Mouse (Mus musculus) monocyte, adult 5-6 weeks (primary cell): ENCODE measurements at regions not wholly inside any gene's neighbourhood (a gene's known extent, or its start where the extent isn't known, plus 50 kb on each side); places are given as distances from the start of the nearest gene placed in this dataset.

ENCODE experiments used
- ATAC-seq: fragments of 153-309, 156-312 bp; replicated peaks from 2 replicates; pipeline ENCODE4 v1.8.0; 2017; ENCODE audit warnings: mild to moderate bottlenecking; ENCODE audit not compliant: low TSS enrichment, insufficient number of reproducible peaks, severe bottlenecking, poor library complexity, low FRiP score

GRCm38 (mm10) chr7:83111217-83111823 lies 244.2 kb downstream of the Mex3b start:
- ATAC-seq = no peak

- no peak for ATAC-seq
These were observed 249.4 kb downstream of the Mex3b start for GRCm38 (mm10) chr7:83116487-83116886.

GRCm38 (mm10) chr7:83117065-83117464 lies 249.9 kb downstream of the Mex3b start:
- no peak for ATAC-seq

- no peak for ATAC-seq
These were observed 259.1 kb downstream of the Mex3b start for GRCm38 (mm10) chr7:83126196-83126595.

GRCm38 (mm10) chr7:83140216-83140615 lies 273.1 kb downstream of the Mex3b start:
- ATAC-seq = no peak

GRCm38 (mm10) chr7:83140658-83141057 lies 273.5 kb downstream of the Mex3b start:
- ATAC-seq = no peak

GRCm38 (mm10) chr7:83144018-83144417 lies 276.9 kb downstream of the Mex3b start:
- no peak for ATAC-seq

- ATAC-seq = no peak
These were observed 278.4 kb downstream of the Mex3b start for GRCm38 (mm10) chr7:83145551-83145950.

GRCm38 (mm10) chr7:83161226-83161625 lies 294.1 kb downstream of the Mex3b start:
- no peak for ATAC-seq

- no peak for ATAC-seq
These were observed 295.7 kb downstream of the Mex3b start for GRCm38 (mm10) chr7:83162868-83163267.

- no peak for ATAC-seq
These were observed 312.3 kb downstream of the Mex3b start for GRCm38 (mm10) chr7:83179403-83179802.

GRCm38 (mm10) chr7:83186341-83186740 lies 319.2 kb downstream of the Mex3b start:
- ATAC-seq = no peak

GRCm38 (mm10) chr7:83195896-83196537 lies 328.9 kb downstream of the Mex3b start:
- no peak for ATAC-seq

- no peak for ATAC-seq
These were observed 330.4 kb downstream of the Mex3b start for GRCm38 (mm10) chr7:83197490-83197889.

GRCm38 (mm10) chr7:83201126-83201686 lies 334.1 kb downstream of the Mex3b start:
- ATAC-seq = no peak

- ATAC-seq = no peak
These were observed 334.8 kb downstream of the Mex3b start for GRCm38 (mm10) chr7:83201768-83202493.

GRCm38 (mm10) chr7:83203311-83204012 lies 336.3 kb downstream of the Mex3b start:
- ATAC-seq = no peak

- no peak for ATAC-seq
These were observed 336.9 kb downstream of the Mex3b start for GRCm38 (mm10) chr7:83204013-83204365.

GRCm38 (mm10) chr7:83204701-83205100 lies 337.6 kb downstream of the Mex3b start:
- no peak for ATAC-seq
